Mouse (Mus musculus): ENCODE data around the gene AC109138.7.
"Not testable (repeated sequence)": the region's sequence is repeated elsewhere in the genome, so short reads cannot be mapped to it uniquely, and the experiment has no call there.

AC109138.7 gene

GRCm38 (mm10) chr19:4218784-4219183, 4.6 kb downstream of the AC109138.7 start:
- no peak for DNase-seq

DNA sequence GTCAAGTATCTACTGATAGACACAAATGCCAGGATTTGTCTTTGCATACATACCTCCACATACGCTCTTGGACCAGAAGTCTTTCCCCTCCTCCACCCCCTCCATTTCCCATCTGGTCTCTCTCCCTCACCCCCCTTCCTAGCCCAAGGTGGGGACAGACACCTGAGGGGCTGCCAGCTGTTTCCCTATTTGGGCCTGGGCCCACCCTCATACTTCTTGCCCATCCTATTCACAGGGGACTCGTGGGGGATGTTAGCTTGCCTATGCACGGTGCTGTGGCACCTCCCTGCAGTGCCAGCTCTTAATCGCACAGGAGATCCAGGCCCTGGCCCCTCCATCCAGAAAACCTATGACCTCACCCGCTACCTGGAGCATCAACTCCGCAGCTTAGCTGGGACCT, 5.8 kb downstream of the AC109138.7 start:
- no peak for DNase-seq

DNA sequence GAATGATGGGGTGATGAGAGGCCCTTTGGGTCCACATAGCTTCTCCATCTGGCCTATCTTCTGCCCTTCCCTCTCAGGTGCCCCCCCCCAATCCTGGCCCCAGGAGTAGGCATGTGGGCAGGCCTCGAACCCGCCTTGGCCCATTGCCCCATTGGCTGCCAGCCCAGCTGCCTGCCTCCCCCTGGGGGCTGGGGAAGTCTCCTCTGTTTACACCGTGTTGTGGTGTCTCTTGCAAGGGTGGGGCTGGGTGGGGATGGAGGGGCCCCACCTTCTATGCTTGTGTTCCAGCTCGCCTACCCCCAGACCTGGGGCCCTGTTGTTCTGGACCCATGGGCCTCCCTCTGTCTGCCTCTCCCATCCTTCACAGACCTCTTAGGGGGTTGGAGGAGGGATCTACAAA, 6.3 kb downstream of the AC109138.7 start:
- no peak for DNase-seq

DNA sequence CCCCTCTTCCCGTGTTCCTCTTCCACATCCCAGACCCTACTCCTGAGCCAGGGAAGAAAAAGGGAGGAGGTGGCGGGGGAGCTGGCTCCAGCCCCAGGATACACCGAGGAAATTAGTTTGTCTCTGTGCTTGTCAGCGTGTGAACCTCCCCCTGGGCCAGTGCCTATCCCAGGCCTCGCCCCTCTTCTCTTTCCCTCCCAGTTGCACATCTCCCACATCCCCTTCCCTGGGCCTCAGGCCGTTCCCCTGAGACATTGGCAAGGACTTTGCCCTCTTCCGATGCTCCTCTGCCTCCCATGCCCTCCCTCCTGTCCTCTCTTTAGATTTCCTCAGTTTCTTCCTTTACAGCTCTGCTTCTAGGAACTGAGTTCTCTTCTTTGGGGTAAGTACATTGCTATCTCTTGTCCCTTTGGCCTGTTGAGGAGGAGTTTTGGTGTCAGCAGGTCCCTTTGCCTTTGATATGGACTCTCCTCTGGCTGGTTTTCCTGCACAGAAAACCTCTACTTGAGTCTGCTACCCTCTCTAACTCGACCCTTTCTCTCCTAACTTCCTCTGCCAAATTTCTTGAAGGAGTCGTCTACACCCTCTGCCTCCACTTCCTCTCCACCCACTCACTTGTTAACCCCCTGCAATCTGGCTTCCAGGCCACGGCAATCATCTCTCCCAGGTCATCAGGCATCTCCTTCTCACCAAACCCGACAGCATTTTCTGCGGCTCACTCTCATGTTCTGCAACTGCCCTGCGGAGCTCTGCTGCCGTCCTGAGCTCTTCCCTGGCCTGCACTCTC, 7.0 kb downstream of the AC109138.7 start:
- DNase-seq = no peak

- DNase-seq = no peak
Observed at GRCm38 (mm10) chr19:4222165-4222564, 8.0 kb downstream of the AC109138.7 start.

DNA sequence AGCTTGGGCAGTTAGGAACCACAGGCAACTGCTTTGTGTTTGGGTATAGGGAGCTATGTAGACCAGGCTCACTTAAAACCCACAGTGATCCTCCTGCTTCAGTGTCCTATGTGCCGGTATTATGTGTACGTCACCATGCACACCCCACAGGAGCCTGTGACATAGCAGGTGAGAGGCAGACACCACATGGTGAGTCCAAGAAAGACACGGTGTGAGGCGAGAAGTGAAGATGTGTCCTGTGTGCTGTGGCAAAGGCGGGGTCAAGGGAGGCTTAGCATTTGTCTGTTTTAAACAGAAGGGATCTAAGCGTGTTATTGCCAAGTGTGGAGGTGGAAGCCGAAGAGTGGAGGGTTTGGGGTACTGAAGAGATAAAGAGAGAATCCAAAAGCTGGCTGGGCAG, 12.6 kb downstream of the AC109138.7 start:
- no peak for DNase-seq

DNA sequence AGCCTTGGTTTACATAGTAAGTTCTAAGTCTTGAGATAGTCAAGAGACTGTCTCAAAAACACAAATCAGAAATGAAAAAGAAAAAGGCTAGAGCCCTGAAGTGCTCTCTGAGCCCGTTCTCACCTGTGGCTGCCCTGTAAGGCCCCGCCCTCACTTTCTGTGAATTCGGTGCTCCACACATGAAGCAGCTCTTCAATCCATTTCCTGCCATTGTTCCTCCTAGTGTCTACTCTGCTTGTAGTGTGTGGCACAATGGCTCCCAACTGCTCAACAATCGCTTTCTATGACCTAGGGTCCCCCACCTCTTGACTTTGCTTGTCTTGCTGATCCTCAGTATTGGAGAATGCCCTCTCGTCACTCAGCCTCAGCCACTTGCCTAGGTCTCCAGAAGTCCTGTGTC, 13.3 kb downstream of the AC109138.7 start:
- no peak for DNase-seq

DNA sequence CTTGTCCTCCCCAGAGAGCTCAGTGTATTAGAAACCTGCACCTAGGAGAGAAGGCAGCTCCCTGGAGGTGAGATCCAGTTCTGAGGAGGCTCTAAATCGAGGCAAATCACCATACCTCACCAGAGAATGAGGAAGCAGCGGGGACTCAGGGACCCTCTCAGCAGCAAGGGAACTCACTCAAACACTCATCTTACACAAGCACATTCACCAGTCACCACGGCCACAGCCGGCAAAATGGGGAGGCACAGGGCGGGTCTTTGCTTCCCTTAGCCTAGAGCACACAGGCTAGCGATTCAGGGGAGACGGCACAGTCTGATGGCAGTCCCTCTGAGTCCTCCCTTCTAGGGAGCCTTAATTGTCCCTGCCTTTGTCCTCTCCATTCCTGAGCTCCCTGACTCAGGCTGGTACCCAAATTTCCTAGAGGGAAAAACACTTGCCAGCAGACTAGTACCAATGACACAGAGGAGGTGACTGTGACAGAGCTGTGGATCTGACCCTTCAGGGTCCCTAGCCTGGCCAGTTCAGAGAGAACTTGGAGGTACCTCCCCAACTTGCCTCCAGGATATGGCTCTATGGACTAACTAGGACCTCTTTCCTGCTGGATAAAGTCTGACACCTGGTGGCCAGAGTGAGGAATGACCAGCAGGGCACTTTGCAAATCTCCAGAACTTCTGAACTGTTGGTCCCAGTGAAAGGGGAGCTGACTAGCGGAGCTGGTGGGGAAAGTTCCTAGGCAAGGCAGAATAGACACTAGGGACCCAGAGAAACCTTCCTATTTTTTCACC, 13.9 kb downstream of the AC109138.7 start:
- peak; percentile 61 to 68 for DNase-seq

DNA sequence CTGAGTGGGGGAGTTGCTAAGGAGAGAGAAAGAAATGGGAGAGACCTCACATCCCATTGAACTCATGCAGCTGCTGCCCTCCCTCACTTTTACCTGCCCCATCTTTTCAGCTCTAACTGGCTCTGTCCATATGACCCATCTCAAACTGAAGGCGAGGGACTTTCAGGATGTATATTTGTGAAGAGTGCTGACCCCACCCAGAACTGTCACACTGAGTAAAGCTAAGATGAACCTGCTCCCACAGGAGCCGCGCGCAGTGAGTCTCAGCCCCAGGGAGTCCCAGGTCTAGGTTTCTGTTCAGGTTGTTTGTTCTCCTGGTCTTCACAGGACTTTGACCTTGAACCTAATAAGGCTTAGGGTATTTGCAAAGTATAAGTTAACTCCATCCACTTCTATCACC, 14.7 kb downstream of the AC109138.7 start:
- no peak for DNase-seq

DNA sequence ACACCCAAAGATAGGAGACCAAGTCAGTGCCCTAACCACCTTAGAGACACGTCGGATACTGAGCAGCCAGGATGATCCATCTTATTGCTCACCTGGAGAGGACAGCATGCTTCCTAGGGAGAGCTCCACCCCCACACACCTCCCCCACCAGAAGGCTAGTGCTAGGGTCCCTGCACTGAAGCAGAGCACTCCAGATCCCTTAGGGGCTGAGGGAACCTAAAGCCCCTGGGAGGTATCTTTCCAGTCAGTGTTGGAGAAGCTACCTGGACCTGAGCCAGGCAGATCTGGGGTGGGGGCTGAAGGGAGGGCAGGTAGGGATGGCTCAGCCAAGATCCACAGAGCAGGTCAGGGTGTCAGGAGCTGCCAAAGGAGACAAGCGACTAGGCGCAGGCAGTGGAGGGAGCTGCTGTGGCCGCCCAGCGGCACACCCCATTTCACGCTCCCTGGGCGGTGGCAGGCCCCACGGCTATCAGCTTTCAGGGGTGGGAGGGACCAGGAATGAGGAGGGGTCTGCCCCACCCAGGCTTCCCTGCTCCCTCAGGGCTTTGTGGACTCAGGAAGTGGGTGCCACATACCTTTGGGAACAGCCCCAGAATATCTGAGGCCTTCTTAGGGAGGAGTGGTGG, 15.4 kb downstream of the AC109138.7 start:
- no peak for DNase-seq

GRCm38 (mm10) chr19:4230415-4230814, 16.3 kb downstream of the AC109138.7 start:
- no peak for DNase-seq

DNA sequence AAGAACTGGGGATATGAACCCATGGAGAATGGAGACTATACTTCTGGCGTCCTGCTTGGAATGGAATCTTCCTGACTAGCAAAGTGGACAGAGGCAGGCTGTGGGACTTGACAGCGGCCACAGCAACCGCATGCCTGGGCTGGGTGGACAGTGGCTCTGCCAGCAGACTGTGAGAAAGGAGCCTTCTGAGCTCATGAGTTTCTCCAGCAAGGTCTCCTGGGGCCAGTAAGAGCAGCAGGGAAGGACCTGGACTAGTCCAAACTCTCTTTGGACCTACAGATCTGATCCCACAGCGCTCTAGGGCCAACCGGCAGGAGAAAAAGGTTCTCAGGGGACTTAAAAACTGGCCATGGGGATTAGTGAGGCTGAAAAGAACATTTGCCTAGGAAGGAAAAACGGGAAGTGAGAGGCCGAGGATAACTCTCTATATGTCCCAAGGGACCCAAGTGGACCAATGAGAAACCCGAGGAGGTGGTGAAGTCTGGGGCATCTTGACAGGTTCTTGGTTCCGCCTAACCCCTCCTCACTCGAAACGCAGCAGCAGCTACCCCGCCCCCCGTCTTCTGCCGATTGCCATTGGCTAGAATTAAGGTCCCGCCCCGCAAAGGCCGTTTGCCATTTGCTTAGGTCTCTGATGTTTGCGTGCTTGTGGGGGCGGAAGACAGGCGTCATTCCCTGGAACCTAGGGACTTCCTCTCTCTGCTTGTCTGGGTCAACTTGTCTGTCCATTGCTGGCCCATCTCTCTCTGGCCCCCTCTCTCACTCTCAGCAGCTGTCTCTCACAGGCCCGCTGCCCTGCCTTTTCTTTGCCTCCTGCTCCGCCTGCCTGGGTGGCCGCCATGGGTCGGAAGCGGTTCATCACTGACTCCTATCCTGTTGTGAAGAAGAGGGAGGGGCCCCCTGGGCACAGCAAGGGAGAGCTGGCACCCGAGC, 17.4 kb downstream of the AC109138.7 start, which contains the start of gene Pold4:
Gene Pold4, plus strand, starts transcription at position 647 of the 933 bp plus-strand sequence.
- DNase-seq = peak; percentile 96

DNA sequence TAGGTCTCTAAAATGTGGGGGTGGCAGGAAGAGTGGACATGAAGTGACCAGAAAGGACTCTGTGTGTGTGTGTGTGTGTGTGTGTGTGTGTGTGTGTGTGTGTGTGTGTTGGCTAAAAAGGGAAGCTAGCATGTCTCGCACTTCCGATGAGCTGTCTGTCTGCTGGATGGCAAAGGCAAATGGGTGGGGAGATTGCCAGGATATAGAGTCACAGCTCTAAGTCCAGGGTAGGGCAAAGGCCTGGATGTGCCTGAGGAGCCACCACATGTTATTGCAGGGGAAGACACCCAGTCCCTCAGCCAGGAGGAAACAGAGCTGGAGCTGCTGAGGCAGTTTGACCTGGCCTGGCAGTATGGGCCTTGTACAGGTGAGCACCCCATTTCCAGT, 18.0 kb downstream of the AC109138.7 start:
- DNase-seq = no peak

DNA sequence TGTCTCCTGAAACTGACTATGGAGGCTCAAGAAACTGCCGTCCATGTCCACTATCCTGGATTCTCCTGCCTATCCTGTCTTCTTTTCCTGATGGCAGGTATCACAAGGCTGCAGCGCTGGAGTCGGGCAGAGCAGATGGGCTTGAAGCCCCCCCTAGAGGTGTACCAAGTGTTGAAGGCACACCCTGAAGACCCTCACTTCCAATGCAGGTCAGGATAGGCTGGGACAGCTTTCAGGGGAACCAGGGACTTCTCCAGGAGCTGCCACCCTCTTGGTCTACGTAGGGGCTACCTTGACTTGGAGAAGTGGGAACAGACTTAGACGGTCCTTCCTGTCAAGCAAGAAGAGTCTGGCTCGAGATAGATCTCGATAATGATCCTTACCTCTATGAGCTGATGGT, 18.5 kb downstream of the AC109138.7 start:
- peak in 1 of 2 experiments; percentile 13 for DNase-seq

GRCm38 (mm10) chr19:4234548-4234947, 20.4 kb downstream of the AC109138.7 start:
- DNase-seq = no peak

DNA sequence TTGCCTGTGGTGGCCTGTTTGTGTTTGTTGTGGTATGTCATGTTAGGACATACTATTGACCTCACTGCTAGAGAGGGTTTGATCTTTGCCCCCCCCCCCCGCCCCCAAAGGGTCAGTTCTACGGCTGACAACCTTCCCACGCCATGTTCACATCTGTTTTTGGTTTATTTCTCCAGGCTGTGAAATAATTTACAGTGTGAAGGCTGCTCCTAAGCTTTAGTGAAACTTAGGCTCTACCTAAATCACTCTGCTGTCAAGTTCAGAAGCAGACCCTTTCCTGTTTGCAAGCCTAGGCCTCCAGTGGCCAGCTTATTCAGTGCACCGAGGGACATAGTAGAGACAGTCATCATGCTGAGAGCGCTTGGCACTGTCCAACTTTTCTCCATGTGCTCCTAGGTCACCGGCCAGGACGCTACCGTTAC, 26.1 kb downstream of the AC109138.7 start:
- DNase-seq = no peak

- no peak for DNase-seq
Observed at GRCm38 (mm10) chr19:4242416-4242815, 28.3 kb downstream of the AC109138.7 start.

DNA sequence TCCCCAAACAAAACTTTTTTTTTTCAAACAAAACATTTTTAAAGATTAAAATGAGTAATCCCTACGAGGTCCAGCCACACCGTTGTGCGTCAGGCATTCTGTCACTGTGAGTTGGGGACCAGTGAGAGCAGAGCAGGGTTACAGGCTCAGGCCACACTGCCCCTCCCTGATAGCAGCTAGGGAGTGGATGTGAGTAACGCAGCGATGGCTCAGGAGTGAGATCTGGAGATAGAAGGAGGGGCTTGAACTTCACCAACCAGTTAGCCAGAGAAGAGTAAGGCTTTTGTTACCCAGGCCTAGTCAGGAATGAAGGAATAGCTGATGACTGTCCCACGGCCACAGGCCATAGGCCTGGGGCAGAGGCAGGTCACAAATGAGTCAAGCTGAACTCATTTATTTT, 30.6 kb downstream of the AC109138.7 start:
- DNase-seq = no peak

DNA sequence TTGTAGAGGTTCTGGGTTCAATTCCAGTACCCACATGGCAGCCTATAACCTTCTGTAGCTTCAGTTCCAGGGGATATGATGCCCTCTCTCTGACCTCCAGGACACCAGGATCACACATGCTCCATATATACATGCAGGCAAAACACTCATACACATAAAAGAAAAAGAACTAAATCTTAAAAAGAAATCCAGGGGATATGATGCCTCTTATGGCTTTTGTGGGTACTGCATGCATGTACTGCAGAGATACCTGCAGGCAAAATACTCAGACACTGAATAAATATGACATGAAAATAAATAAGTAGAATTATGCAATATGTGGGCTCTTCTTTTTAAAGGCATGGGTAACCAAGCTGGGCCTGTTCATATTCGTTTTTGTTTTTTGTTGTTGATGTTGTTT, 32.9 kb downstream of the AC109138.7 start:
- DNase-seq = no peak

DNA sequence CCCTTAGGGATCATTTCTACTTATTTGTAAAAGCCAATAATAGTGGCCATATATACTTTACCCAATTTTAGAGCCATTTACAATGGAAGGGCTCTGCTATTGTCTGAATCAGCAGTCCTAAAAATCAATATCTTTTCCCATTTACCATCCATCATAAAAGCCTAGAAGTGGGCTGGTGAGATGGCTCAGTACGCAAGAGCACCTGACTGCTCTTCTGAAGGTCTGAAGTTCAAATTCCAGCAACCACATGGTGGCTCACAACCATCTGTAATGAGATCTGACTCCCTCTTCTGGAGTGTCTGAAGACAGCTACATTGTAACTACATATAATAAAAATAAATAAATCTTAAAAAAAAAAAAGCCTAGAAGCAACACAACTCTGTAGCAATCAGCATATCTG, 34.5 kb downstream of the AC109138.7 start:
- DNase-seq = not testable (repeated sequence)

- DNase-seq = no peak
Observed at GRCm38 (mm10) chr19:4254230-4254629, 40.1 kb downstream of the AC109138.7 start.

DNA sequence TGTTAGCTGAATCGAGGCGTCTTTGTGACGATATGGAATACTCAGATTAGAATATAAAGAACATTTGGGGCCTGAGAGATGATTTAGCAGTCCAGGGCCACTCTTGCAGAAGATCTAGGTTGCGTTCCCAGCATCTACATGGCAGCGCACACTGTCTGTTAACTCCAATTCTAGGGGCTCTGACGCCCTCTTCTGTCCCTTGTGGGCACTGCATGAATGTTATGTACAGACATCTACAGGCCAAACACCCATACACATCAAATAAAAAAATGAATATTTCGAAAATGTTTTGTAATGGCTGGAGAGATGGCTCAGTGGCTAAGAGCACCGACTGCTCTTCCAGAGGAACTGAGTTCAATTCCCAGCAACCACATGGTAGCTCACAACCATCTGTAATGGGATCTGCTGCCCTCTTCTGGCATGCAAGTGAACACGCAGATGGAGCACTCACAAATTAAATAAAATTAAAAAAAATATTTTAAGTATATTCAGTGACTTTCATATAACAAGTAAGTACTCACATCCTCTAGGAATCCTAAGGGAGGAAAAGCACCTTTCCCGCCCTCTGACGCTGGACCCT, 41.5 kb downstream of the AC109138.7 start:
- DNase-seq = no peak

Data from thymus, postnatal 36 days (tissue).